Mouse (Mus musculus) forebrain, embryonic 16.5 days (tissue): Measurements from ENCODE around the gene Pxmp4. TPM values are rescaled to one million over a fixed set of nuclear protein-coding genes. Genes with fewer than 3 reads are reported as not detected.

Source experiments
- ATAC-seq: fragments of 200-750 bp; cut with Nextera tagmentation; 2 replicates; pipeline ENCODE4 v1.8.0; 2017; ENCODE audit warnings: mild to moderate bottlenecking, moderate library complexity
- H3K27ac ChIP-seq: fragments of 300-500 bp; sonication (generic); 2 replicates; pipeline ENCODE4 v1.5.1; 2014; ENCODE audit warnings: low read length, control low read depth
- H3K27me3 ChIP-seq: fragments of 300-500 bp; sonication (generic); replicated peaks from 2 replicates; pipeline ENCODE4 v1.6.1; 2014; ENCODE audit warnings: low read length; ENCODE audit not compliant: control insufficient read depth, insufficient read depth
- H3K36me3 ChIP-seq: fragments of 300-500 bp; sonication (generic); 2 replicates; pipeline ENCODE4 v1.6.1; 2014; ENCODE audit not compliant: control insufficient read depth, insufficient read depth
- H3K4me1 ChIP-seq: fragments of 300-500 bp; sonication (generic); replicated peaks from 2 replicates; pipeline ENCODE4 v1.6.1; 2014; ENCODE audit warnings: low read length; ENCODE audit not compliant: control insufficient read depth, insufficient read depth
- H3K4me2 ChIP-seq: fragments of 300-500 bp; sonication (generic); 2 replicates; pipeline ENCODE4 v1.6.1; 2014; ENCODE audit warnings: mild to moderate bottlenecking, low read length, control low read depth
- H3K4me3 ChIP-seq: fragments of 300-500 bp; sonication (generic); replicated peaks from 2 replicates; pipeline ENCODE4 v1.5.1; 2014; ENCODE audit warnings: mild to moderate bottlenecking, low read length, control low read depth
- H3K9ac ChIP-seq: fragments of 300-500 bp; sonication (generic); replicated peaks from 2 replicates; pipeline ENCODE4 v1.6.1; 2014; ENCODE audit warnings: low read depth, low read length, control low read depth
- H3K9me3 ChIP-seq: fragments of 300-500 bp; sonication (generic); 2 replicates; pipeline ENCODE4 v1.6.1; 2016; ENCODE audit warnings: low read length; ENCODE audit not compliant: control insufficient read depth
- WGBS: fragments of 180-500 bp; shearing (Covaris S2); extraction: QIAGEN DNeasy Blood & Tissue Kit; methylation state at CpG from one replicate; pipeline ENCODE4 v1.1.7; 2014; 5-methylcytosine and 5-hydroxymethylcytosine counted together
- polyA plus RNA-seq: library from polyadenylated mRNA; unstranded; fragments of >200 nt; fragmentation: Nextera tagmentation; extraction: Ambion mirVana; gene quantifications from 2 replicates; pipeline ENCODE4 v1.2.1, GENCODE M21; 2015

The Pxmp4 gene
- polyA plus RNA-seq, 1 experiment from 2014 or later: 14.8 TPM

DNA sequence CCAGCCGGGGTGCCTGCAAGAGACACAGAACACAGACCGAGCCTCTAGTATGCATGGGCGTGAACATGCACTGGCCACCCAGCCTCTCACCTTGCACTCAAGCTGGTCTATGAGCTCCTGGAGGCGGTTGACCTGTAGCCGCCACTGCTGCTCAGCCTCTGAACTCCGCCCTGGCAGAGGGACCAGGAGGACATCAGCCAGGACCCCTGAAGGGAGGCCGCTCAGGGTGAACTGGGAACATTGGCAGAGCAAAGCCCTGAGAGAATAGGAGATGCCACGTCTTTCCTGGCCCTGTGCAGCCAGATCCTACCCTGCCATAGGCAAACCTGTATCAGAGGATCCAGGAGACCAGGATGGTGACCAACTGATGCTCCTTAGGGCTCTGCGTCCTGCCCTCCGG, 56.8 kb downstream of the Pxmp4 start, which contains the start of gene 1700003F12Rik:
Gene 1700003F12Rik, plus strand, starts transcription at position 375 of the 400 bp plus-strand sequence.
- Histone ChIP-seq H3K9me3 (no peaks in the 10 kb centered on the region), H3K9ac (no peak within 1 kb of the TSS), H3K27ac (no peak within 1 kb of the TSS), H3K4me3 (no peak within 1 kb of the TSS), H3K36me3 (no peaks in the 10 kb centered on the region), H3K27me3 (no peaks in the 10 kb centered on the region; the same call in 1 of the 2 replicates), H3K4me2 (no peak within 1 kb of the TSS), H3K4me1 (peaks cover 28% of the 10 kb centered on the region)
- ATAC-seq: no peak
- WGBS: 93% methylated on average over 10 of the region's 10 CpGs

DNA sequence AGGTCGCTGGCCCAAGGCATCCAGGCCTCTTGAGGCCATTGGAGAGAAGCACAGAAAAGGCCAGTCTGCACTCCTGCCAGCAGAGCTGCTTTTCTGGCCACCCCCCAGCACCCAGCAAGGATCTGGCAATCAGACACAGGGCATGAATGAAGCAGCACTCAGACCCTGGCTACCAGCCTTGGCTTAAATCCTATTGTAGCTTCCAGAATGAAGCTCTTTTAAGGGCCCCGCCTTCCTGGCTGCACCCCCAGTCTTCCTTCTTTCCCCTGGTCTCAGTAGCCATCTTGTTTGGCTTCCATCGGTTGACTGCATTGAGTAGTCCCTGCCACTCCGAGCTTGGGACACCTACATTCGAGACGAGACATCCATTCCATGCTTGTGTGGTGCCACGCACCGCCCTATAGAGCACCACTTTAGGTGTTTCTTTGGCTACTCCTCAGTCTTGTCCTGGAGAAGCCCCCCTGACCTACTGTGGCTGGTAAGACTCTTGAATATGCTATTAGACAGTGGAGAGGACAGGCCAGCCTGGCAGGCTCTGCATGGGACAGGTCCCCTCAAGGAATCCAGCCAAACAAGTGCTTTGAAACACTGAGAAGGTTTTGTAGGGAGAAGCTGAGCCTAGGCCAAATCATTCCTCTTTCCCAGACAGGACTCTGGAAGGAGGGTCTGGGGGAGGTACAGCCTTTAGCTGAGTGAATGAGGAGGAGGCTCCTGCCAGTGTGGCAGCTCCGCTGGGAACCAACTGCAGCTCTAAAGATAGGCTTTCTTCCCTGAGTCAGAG, 59.8 kb downstream of the Pxmp4 start:
- H3K4me3 ChIP-seq: no peak overlapping the region
- H3K27ac ChIP-seq: peak overlapping the region; percentile 81
- H3K4me2 ChIP-seq: no peak overlapping the region
- peak; percentile 84 for ATAC-seq
- H3K9ac ChIP-seq: no peak overlapping the region; the same call in 1 of the 2 replicates
- H3K36me3 ChIP-seq: no peaks in the 10 kb centered on the region
- no peaks in the 10 kb centered on the region for H3K9me3 ChIP-seq
- peaks cover 16% of the 10 kb centered on the region for H3K4me1 ChIP-seq
- whole genome bisulfite sequencing: 55% methylated on average over 9 of the region's 9 CpGs
- H3K27me3 ChIP-seq: no peaks in the 10 kb centered on the region

GRCm38 (mm10) chr2:154541630-154542029, 61.9 kb downstream of the Pxmp4 start:
- no peaks in the 10 kb centered on the region for H3K27me3 ChIP-seq
- H3K4me1 ChIP-seq: peaks cover 30% of the 10 kb centered on the region
- H3K36me3 ChIP-seq: no peaks in the 10 kb centered on the region
- H3K27ac ChIP-seq: no peak overlapping the region
- 87% methylated on average over 2 of the region's 2 CpGs for WGBS
- no peak overlapping the region for H3K9ac ChIP-seq
- H3K9me3 ChIP-seq: no peaks in the 10 kb centered on the region
- H3K4me2 ChIP-seq: no peak overlapping the region
- no peak overlapping the region for H3K4me3 ChIP-seq
- no peak for ATAC-seq

- H3K4me3 ChIP-seq: no peak overlapping the region
- ATAC-seq: no peak
- peaks cover 30% of the 10 kb centered on the region for H3K4me1 ChIP-seq
- H3K27ac ChIP-seq: no peak overlapping the region
- no peaks in the 10 kb centered on the region for H3K27me3 ChIP-seq
- H3K9ac ChIP-seq: no peak overlapping the region
- no peak overlapping the region for H3K4me2 ChIP-seq
- H3K9me3 ChIP-seq: no peaks in the 10 kb centered on the region
- WGBS: 70% methylated on average over 3 of the region's 3 CpGs
- peaks cover 10% of the 10 kb centered on the region; the same call in 1 of the 2 replicates for H3K36me3 ChIP-seq
Measured at GRCm38 (mm10) chr2:154539720-154540119, 63.8 kb downstream of the Pxmp4 start.

DNA sequence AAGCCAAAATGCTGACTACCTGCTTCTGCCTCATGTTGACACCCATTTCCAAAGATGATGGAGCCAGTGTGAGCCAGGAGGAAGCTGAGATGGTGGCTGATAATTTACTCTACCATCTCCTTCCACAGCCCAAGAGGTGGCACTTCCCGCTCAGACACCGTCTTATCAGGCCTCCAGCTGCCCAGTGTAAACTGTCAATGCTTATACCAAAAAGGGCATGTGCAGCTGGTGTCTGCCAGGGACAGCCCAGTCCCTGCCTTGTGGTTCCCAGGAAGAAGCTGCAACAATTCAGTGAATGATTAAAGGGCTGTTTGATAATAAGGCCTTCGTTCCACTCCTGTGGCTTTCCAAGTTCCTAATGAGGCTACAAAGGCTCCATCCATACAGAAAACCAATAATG, 64.8 kb downstream of the Pxmp4 start:
- 31% methylated on average over 3 of the region's 3 CpGs for WGBS
- ATAC-seq: 0 out of 2 replicates have a peak, but pooled peaks have one; percentile 11

GRCm38 (mm10) chr2:154538310-154538709, 65.2 kb downstream of the Pxmp4 start:
- Histone ChIP-seq H3K9me3 (no peaks in the 10 kb centered on the region), H3K27ac (peak overlapping the region; percentile 71), H3K9ac (no peak overlapping the region), H3K4me1 (peaks cover 20% of the 10 kb centered on the region), H3K4me3 (no peak overlapping the region), H3K36me3 (peaks cover 12% of the 10 kb centered on the region; the same call in 1 of the 2 replicates), H3K4me2 (no peak overlapping the region), H3K27me3 (no peaks in the 10 kb centered on the region)
- ATAC-seq: peak; percentile 69
- 27% methylated on average over 2 of the region's 2 CpGs for WGBS

More for the DNA sequence above, 64.8 kb downstream of the Pxmp4 start:
- Histone ChIP-seq H3K9ac (no peak overlapping the region), H3K4me2 (no peak overlapping the region), H3K4me3 (no peak overlapping the region), H3K27ac (peak overlapping the region; percentile 71), H3K9me3 (no peaks in the 10 kb centered on the region), H3K27me3 (no peaks in the 10 kb centered on the region), H3K36me3 (peaks cover 12% of the 10 kb centered on the region; the same call in 1 of the 2 replicates), H3K4me1 (peaks cover 24% of the 10 kb centered on the region)

Other genes with a start within 250 kb of the Pxmp4 start
- 16.2 and 16.7 TPM in 2 replicates for gene Cdk5rap1, start 230.7 kb downstream of the Pxmp4 start, polyA plus RNA-seq
- gene Snta1, start 195.6 kb downstream of the Pxmp4 start, polyA plus RNA-seq: 10.0 and 10.4 TPM in 2 replicates
- gene Cbfa2t2, start 167.2 kb downstream of the Pxmp4 start, polyA plus RNA-seq: 73.3 and 83.6 TPM in 2 replicates
- gene 1700003F12Rik, start 56.6 kb downstream of the Pxmp4 start, polyA plus RNA-seq: 1.9 and 2.9 TPM in 2 replicates
- gene Actl10, start 51.9 kb downstream of the Pxmp4 start, polyA plus RNA-seq: 0.37 and 0.86 TPM in 2 replicates
- gene Necab3, start 44.8 kb downstream of the Pxmp4 start, polyA plus RNA-seq: 22.0 and 27.1 TPM in 2 replicates
- 10.8 and 12.1 TPM in 2 replicates for gene E2f1, start 33.8 kb downstream of the Pxmp4 start, polyA plus RNA-seq
- 2.6 and 3.3 TPM in 2 replicates for gene Zfp341, start 9.6 kb upstream of the Pxmp4 start, polyA plus RNA-seq
- not detected in 2 replicates for gene 4930519P11Rik, start 9.7 kb upstream of the Pxmp4 start, polyA plus RNA-seq
- gene Chmp4b, start 48.0 kb upstream of the Pxmp4 start, polyA plus RNA-seq: 18.5 and 19.5 TPM in 2 replicates
- not detected in 2 replicates for gene Gm14214, start 166.3 kb upstream of the Pxmp4 start, polyA plus RNA-seq
- gene Raly, start 187.4 kb upstream of the Pxmp4 start, polyA plus RNA-seq: 35.0 and 47.7 TPM in 2 replicates
- 0.73 and 0.94 TPM in 2 replicates for gene a, start 187.7 kb upstream of the Pxmp4 start, polyA plus RNA-seq